Mouse (Mus musculus) hindbrain, embryonic 11.5 days (tissue): Measurements from ENCODE around the gene Ablim1. TPM values are rescaled to one million over a fixed set of nuclear protein-coding genes. Genes with fewer than 3 reads are reported as not detected.

Source experiments
- ATAC-seq: fragments of 200-750 bp; cut with Nextera tagmentation; 2 replicates; pipeline ENCODE4 v1.8.0; 2017; ENCODE audit warnings: mild to moderate bottlenecking, moderate TSS enrichment, moderate library complexity; ENCODE audit not compliant: low FRiP score
- DNase-seq: peaks from one replicate; pipeline ENCODE4 v3.0.0-alpha.2; 2015; ENCODE audit warnings: low spot score
- H3K27ac ChIP-seq: fragments of 300-500 bp; sonication (generic); 2 replicates; pipeline ENCODE4 v1.5.1; 2014; ENCODE audit warnings: mild to moderate bottlenecking, low read depth, low read length
- H3K27me3 ChIP-seq: fragments of 300-500 bp; sonication (generic); 2 replicates; pipeline ENCODE4 v1.6.1; 2014; ENCODE audit warnings: mild to moderate bottlenecking, low read length, moderate library complexity, mixed read lengths; ENCODE audit not compliant: control insufficient read depth, insufficient read depth
- H3K36me3 ChIP-seq: fragments of 300-500 bp; sonication (generic); 2 replicates; pipeline ENCODE4 v1.6.1; 2014; ENCODE audit warnings: mild to moderate bottlenecking, low read length, moderate library complexity, mixed read lengths; ENCODE audit not compliant: control insufficient read depth, insufficient read depth
- H3K4me1 ChIP-seq: fragments of 300-500 bp; sonication (generic); replicated peaks from 2 replicates; pipeline ENCODE4 v1.6.1; 2014; ENCODE audit warnings: low read length, mixed read lengths; ENCODE audit not compliant: control insufficient read depth, insufficient read depth
- H3K4me2 ChIP-seq: fragments of 300-500 bp; sonication (generic); replicated peaks from 2 replicates; pipeline ENCODE4 v1.6.1; 2014; ENCODE audit warnings: mild to moderate bottlenecking, low read depth, low read length
- H3K4me3 ChIP-seq: fragments of 300-500 bp; sonication (generic); 2 replicates; pipeline ENCODE4 v1.5.1; 2014; ENCODE audit warnings: low read depth, low read length
- H3K9ac ChIP-seq: fragments of 300-500 bp; sonication (generic); 2 replicates; pipeline ENCODE4 v1.6.1; 2014; ENCODE audit warnings: low read depth, low read length
- H3K9me3 ChIP-seq: fragments of 300-500 bp; sonication (generic); 2 replicates; pipeline ENCODE4 v1.6.1; 2016; ENCODE audit warnings: low read length; ENCODE audit not compliant: control insufficient read depth
- WGBS: fragments of 180-500 bp; shearing (Covaris S2); extraction: QIAGEN DNeasy Blood & Tissue Kit; methylation state at CpG from one replicate; pipeline ENCODE4 v1.1.7; 2014; 5-methylcytosine and 5-hydroxymethylcytosine counted together
- polyA plus RNA-seq: library from polyadenylated mRNA; unstranded; fragments of >200 nt; fragmentation: Nextera tagmentation; extraction: Ambion mirVana; gene quantifications from 2 replicates; pipeline ENCODE4 v1.2.1, GENCODE M21; 2014

Gene Ablim1
- polyA plus RNA-seq, 1 experiment from 2014 or later, result 18.6 TPM

DNA sequence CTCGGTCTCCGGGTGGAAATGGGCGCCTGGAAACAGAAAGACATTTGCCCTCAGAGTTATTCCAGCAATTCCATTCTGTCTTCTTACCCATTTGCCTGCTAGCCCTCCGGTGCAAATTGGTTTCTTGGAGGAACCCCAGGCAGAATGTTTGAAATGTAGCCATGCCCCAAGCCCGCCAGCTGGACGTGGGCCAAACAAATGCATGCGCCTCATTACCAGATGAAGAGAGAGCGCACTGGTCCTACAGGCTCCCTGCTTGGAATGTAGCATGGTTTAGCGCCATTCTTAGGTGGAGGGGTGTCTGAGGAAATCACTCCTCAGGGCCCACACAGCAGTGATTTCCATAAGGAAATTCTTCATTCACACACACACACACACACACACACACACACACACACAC, 162.4 kb downstream of the Ablim1 start:
- 55% methylated on average over 9 of the region's 9 CpGs for WGBS
- ATAC-seq (no peak), DNase-seq (no peak)

DNA sequence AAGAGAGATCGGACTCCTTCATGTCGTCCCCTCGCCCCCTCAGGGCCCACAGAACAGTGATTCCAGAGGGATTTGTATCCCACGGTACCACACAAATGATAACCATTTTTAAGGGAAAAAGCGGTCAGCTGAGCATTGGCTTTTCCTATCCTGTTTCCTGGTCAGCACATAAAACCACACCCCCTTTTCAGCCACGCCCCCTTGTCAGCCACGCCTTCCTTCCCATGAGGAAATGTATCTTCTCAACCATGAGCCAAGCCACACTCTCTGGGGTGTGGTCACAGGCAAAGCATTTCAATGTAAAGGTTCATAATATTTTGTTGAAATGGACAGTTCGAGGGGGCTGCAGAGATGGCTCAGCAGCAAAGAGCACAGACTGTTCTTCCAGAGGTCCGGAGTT, 163.2 kb downstream of the Ablim1 start:
- DNase-seq, result no peak
- WGBS, result 84% methylated on average over 9 of the region's 9 CpGs

More for the DNA sequence above, 162.4 kb downstream of the Ablim1 start:
- H3K27me3 ChIP-seq, result no peaks in the 10 kb centered on the region
- no peak overlapping the region for H3K9ac ChIP-seq
- H3K4me2 ChIP-seq, result no peak overlapping the region
- no peaks in the 10 kb centered on the region for H3K36me3 ChIP-seq
- no peak overlapping the region for H3K4me3 ChIP-seq
- no peaks in the 10 kb centered on the region for H3K4me1 ChIP-seq
- no peaks in the 10 kb centered on the region for H3K9me3 ChIP-seq
- no peak overlapping the region for H3K27ac ChIP-seq

GRCm38 (mm10) chr19:57150275-57150674, 164.4 kb downstream of the Ablim1 start:
- Histone ChIP-seq H3K27ac (no peak overlapping the region), H3K36me3 (no peaks in the 10 kb centered on the region), H3K9me3 (no peaks in the 10 kb centered on the region), H3K27me3 (no peaks in the 10 kb centered on the region), H3K9ac (no peak overlapping the region), H3K4me1 (no peaks in the 10 kb centered on the region), H3K4me2 (no peak overlapping the region), H3K4me3 (no peak overlapping the region)
- peak; percentile 57 for DNase-seq
- no peak for ATAC-seq
- 55% methylated on average over 1 of the region's 1 CpGs for WGBS

More for the DNA sequence above, 163.2 kb downstream of the Ablim1 start:
- Histone ChIP-seq H3K36me3 (no peaks in the 10 kb centered on the region), H3K4me1 (no peaks in the 10 kb centered on the region), H3K27me3 (no peaks in the 10 kb centered on the region), H3K27ac (no peak overlapping the region), H3K4me2 (no peak overlapping the region), H3K9me3 (no peaks in the 10 kb centered on the region), H3K4me3 (no peak overlapping the region), H3K9ac (no peak overlapping the region)
- no peak for ATAC-seq

DNA sequence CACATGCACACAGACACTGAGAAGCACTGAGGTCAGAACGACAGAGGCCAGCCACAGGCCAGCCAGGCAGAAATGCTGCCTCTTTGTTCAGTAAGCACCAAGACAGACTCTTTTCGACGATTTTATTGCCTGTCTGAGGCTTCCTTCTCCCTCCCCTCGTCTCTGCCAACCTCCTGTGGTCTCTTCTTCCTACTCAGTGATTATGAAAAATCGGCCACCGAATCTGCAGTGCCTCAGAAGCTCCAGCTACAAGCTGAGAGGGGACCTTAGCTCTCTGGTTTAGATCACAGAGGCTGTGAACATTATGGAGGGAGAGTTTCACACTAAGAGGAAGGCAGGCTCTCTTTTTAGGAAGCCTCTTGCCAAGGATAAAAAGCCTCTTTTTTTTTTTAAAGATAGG, 167.0 kb downstream of the Ablim1 start:
- no peak overlapping the region for H3K4me3 ChIP-seq
- H3K4me2 ChIP-seq, result no peak overlapping the region
- no peaks in the 10 kb centered on the region for H3K36me3 ChIP-seq
- 45% methylated on average over 6 of the region's 6 CpGs for WGBS
- H3K4me1 ChIP-seq, result no peaks in the 10 kb centered on the region
- no peaks in the 10 kb centered on the region for H3K9me3 ChIP-seq
- no peak overlapping the region for H3K27ac ChIP-seq
- no peak for DNase-seq
- no peak overlapping the region for H3K9ac ChIP-seq
- H3K27me3 ChIP-seq, result no peaks in the 10 kb centered on the region
- ATAC-seq, result no peak

DNA sequence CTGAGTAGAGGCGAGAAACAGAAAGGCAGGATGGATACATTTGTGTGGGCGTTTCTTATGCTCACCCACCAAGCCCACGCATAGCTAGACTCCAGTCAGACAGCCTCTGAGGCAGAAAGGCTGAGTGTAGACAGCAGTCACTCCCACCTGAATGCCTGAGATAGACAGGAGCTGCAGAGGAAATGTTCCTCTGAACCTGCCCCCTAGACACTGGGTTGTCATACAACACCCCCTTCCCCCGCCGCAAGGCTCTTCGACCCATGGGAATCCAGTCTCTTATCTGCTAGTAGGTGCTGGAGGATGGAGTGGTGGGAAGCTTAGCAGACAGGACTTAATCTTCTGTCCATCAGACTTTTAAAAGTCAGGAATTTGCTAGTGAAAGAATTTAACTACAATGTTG, 167.8 kb downstream of the Ablim1 start:
- H3K4me3 ChIP-seq, result no peak overlapping the region
- no peak overlapping the region for H3K27ac ChIP-seq
- H3K36me3 ChIP-seq, result no peaks in the 10 kb centered on the region
- H3K4me1 ChIP-seq, result no peaks in the 10 kb centered on the region
- no peak overlapping the region for H3K9ac ChIP-seq
- ATAC-seq, result no peak
- no peak for DNase-seq
- no peaks in the 10 kb centered on the region for H3K27me3 ChIP-seq
- H3K4me2 ChIP-seq, result no peak overlapping the region
- H3K9me3 ChIP-seq, result no peaks in the 10 kb centered on the region
- 83% methylated on average over 6 of the region's 6 CpGs for WGBS

DNA sequence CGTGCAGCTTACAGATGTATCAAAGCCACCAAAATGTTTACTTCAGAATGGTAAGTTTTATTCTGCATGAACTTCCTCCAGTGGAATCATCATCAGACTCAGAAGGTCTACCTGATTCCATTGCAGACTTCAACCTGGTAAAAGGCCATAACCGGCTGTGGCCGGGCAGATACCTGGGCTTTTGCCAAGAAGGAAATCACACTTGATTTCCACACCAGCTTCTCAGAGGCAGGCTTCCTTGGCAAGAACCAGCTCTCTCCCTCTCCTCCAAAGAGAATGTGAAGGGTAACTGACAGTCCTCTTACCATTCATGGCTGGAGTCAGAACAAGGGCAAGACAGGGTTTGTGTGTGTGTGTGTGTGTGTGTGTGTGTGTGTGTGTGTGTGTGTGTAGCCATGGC, 171.1 kb downstream of the Ablim1 start:
- H3K9ac ChIP-seq, result no peak overlapping the region
- no peak overlapping the region for H3K4me2 ChIP-seq
- H3K4me1 ChIP-seq, result no peaks in the 10 kb centered on the region
- ATAC-seq, result no peak
- no peak overlapping the region for H3K27ac ChIP-seq
- H3K4me3 ChIP-seq, result no peak overlapping the region
- H3K36me3 ChIP-seq, result no peaks in the 10 kb centered on the region
- H3K9me3 ChIP-seq, result no peaks in the 10 kb centered on the region
- no peaks in the 10 kb centered on the region for H3K27me3 ChIP-seq
- WGBS, result 95% methylated on average over 3 of the region's 3 CpGs
- DNase-seq, result no peak

DNA sequence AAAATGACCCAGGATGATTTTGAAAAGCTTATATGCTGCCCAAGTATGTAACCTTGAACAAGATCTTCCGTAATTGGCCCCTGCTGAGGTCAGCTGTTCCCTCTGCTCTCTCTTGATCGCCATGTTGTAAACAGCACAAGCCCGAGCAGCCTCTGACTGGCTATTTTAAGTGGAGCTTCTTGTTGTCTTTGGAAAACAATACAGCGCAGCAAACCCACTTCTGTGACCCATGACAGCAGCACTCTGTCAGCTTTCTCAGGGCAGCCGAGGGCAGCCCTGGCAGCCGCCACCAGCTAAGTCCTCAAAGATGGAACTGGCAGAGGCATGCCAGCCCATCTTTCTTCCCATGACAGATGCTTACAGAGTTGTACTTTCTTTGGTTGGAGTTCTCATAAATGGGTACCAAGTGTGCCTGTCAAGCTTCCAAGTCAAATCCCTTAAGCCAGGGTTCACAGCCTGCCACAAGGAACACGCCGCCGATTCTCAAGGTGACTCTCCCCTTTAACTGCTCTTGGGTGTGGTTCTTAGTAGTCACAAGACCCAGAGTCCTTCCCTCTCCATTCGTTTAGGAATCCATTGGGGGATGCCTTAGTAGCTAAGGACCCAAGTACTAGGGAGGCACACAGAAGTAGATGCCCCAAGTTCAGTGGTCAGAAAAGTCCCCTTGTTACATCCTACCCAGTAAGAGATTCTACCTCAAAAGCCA, 172.8 kb downstream of the Ablim1 start:
- Histone ChIP-seq H3K4me1 (no peaks in the 10 kb centered on the region), H3K9me3 (no peaks in the 10 kb centered on the region), H3K4me2 (no peak overlapping the region), H3K27ac (no peak overlapping the region), H3K9ac (no peak overlapping the region), H3K36me3 (no peaks in the 10 kb centered on the region), H3K27me3 (no peaks in the 10 kb centered on the region), H3K4me3 (no peak overlapping the region)
- no peak for ATAC-seq
- DNase-seq, result no peak
- 81% methylated on average over 10 of the region's 10 CpGs for WGBS

DNA sequence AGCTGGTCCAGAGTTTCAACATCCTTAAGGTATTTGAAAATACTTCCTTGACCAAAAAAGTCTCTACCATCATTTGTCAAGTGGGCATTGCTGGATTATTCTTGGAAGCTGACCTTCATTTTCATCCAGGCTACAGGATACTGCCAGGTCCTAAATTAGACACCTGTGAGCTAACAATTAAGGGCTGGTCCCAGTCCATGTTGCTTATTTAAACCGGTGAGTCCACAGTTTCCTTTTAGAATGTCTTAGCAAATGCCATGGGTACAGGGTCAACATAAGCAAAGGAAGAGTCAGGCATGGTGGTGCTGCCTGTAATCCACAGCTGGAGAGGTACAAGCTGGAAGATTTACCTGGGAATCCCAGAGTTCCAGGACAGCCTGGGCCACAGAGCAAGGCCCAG, 173.8 kb downstream of the Ablim1 start:
- no peak for ATAC-seq
- 88% methylated on average over 1 of the region's 1 CpGs for WGBS
- no peak overlapping the region for H3K27ac ChIP-seq
- H3K4me2 ChIP-seq, result no peak overlapping the region
- H3K9me3 ChIP-seq, result no peaks in the 10 kb centered on the region
- H3K36me3 ChIP-seq, result no peaks in the 10 kb centered on the region
- no peak overlapping the region for H3K9ac ChIP-seq
- H3K27me3 ChIP-seq, result no peaks in the 10 kb centered on the region
- no peak overlapping the region for H3K4me3 ChIP-seq
- H3K4me1 ChIP-seq, result no peaks in the 10 kb centered on the region
- DNase-seq, result no peak

GRCm38 (mm10) chr19:57140071-57140470, 174.6 kb downstream of the Ablim1 start:
- Histone ChIP-seq H3K27me3 (no peaks in the 10 kb centered on the region), H3K4me1 (no peaks in the 10 kb centered on the region), H3K4me3 (no peak overlapping the region), H3K4me2 (no peak overlapping the region), H3K27ac (no peak overlapping the region), H3K9me3 (no peaks in the 10 kb centered on the region), H3K9ac (no peak overlapping the region), H3K36me3 (no peaks in the 10 kb centered on the region)
- 78% methylated on average over 7 of the region's 7 CpGs for WGBS
- DNase-seq (no peak), ATAC-seq (no peak)
